Mouse (Mus musculus) limb, embryonic 12.5 days (tissue): Measurements from ENCODE around the gene Mfsd4a. TPM values are rescaled to one million over a fixed set of nuclear protein-coding genes. Genes with fewer than 3 reads are reported as not detected.

Source experiments
- ATAC-seq: fragments of 200-750 bp; cut with Nextera tagmentation; 2 replicates; pipeline ENCODE4 v1.8.0; 2017; ENCODE audit warnings: low read depth, moderate TSS enrichment; ENCODE audit not compliant: insufficient number of reproducible peaks, insufficient read depth, low FRiP score, low TSS enrichment
- H3K27ac ChIP-seq: fragments of 300-500 bp; sonication (generic); 2 replicates; pipeline ENCODE4 v1.5.1; 2016; ENCODE audit warnings: mild to moderate bottlenecking, moderate library complexity
- H3K27me3 ChIP-seq: fragments of 300-500 bp; sonication (generic); 2 replicates; pipeline ENCODE4 v1.6.1; 2016; ENCODE audit warnings: mild to moderate bottlenecking, moderate library complexity
- H3K36me3 ChIP-seq: fragments of 300-500 bp; sonication (generic); 2 replicates; pipeline ENCODE4 v1.6.1; 2016; ENCODE audit warnings: mild to moderate bottlenecking, moderate library complexity
- H3K4me1 ChIP-seq: fragments of 300-500 bp; sonication (generic); replicated peaks from 2 replicates; pipeline ENCODE4 v1.6.1; 2016
- H3K4me2 ChIP-seq: fragments of 300-500 bp; sonication (generic); 2 replicates; pipeline ENCODE4 v1.6.1; 2016; ENCODE audit warnings: mild to moderate bottlenecking, moderate library complexity
- H3K4me3 ChIP-seq: fragments of 300-500 bp; sonication (generic); replicated peaks from 2 replicates; pipeline ENCODE4 v1.5.1; 2016; ENCODE audit warnings: mild to moderate bottlenecking
- H3K9ac ChIP-seq: fragments of 300-500 bp; sonication (generic); replicated peaks from 2 replicates; pipeline ENCODE4 v1.6.1; 2016; ENCODE audit warnings: mild to moderate bottlenecking, moderate library complexity
- H3K9me3 ChIP-seq: fragments of 300-500 bp; sonication (generic); 2 replicates; pipeline ENCODE4 v1.6.1; 2016; ENCODE audit warnings: mild to moderate bottlenecking, moderate library complexity
- WGBS: fragments of 180-500 bp; shearing (Covaris S2); methylation state at CpG from one replicate; pipeline ENCODE4 v1.1.7; 2016; 5-methylcytosine and 5-hydroxymethylcytosine counted together
- polyA plus RNA-seq: library from polyadenylated mRNA; unstranded; fragments of >200 nt; fragmentation: Nextera tagmentation; extraction: Ambion mirVana; gene quantifications from 2 replicates; pipeline ENCODE4 v1.2.1, GENCODE M21; 2016

Gene Mfsd4a
- polyA plus RNA-seq, 1 experiment from 2014 or later, result 13.1 TPM

DNA sequence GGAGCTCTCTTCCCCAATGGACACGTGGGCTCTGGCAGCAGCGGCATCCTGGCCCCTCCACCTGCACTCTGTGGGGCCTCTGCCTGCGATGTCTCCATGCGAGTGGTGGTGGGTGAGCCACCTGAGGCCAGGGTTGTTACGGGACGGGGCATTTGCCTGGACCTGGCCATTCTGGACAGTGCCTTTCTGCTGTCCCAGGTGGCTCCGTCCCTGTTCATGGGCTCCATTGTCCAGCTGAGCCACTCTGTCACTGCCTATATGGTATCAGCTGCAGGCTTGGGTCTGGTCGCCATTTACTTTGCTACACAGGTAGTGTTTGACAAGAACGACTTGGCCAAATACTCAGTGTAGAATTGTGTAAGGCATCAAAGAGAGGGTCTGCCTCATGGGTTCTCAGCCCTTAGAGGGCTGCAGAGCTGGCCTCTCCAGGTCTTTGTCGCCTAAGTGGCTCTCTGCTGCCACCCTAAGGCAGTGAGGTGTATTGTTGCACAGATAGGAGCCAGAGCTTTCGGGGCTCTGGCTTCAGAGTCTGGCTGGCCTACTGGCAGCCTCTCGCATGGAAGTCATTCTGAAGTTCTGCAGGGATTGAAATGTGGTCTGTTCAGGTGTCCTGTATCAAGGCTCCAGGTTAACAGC, 86.4 kb downstream of the Mfsd4a start:
- WGBS, result 53% methylated on average over 12 of the region's 12 CpGs
- peaks cover 6% of the 10 kb centered on the region; the same call in 1 of the 2 replicates for H3K27me3 ChIP-seq
- no peaks in the 10 kb centered on the region for H3K4me1 ChIP-seq
- no peak overlapping the region for H3K9ac ChIP-seq
- no peaks in the 10 kb centered on the region for H3K9me3 ChIP-seq
- H3K4me3 ChIP-seq, result no peak overlapping the region
- ATAC-seq, result peak; percentile 41
- no peak overlapping the region for H3K4me2 ChIP-seq
- no peaks in the 10 kb centered on the region for H3K36me3 ChIP-seq
- no peak overlapping the region for H3K27ac ChIP-seq

DNA sequence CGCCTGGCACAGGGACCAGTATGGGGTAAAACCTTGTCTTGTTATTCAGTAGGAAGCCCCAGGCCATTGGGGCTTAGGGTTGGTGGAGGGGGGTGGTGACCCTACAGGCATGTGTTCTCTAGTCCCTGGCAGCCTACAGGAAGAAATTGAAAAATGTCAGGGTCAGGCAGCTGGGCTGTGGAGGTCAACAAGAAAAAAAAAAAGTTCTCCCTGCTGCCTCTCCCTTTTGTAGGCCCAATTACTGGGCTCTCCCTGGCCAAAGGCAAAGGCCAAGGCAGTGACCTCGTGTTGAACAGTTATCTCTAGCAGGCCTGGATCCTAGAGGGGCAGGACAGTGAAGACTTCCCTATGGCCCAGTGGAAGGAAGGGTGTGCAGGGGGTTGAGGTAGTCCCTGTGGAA, 87.4 kb downstream of the Mfsd4a start:
- 26% methylated on average over 2 of the region's 2 CpGs for WGBS
- Histone ChIP-seq H3K4me1 (no peaks in the 10 kb centered on the region), H3K36me3 (no peaks in the 10 kb centered on the region)

DNA sequence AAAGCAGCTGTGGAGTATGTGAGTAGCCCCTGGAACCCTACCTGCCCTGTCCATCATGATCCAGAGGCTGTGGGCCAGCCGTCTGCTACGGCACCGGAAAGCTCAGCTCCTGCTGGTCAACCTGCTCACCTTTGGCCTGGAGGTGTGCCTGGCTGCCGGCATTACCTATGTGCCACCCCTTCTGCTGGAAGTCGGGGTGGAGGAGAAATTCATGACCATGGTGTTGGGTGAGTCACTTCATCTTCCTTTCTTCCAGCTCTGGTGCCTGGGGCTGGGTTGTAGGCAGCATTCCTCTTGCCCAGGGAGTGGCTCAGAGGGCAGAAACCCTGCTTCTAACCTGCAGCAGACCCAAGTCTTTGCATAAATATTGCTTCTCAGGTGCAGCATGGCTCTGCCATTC, 91.0 kb downstream of the Mfsd4a start:
- 83% methylated on average over 5 of the region's 5 CpGs for WGBS
- Histone ChIP-seq H3K4me3 (no peak overlapping the region), H3K27me3 (peaks cover 15% of the 10 kb centered on the region; the same call in 1 of the 2 replicates), H3K36me3 (no peaks in the 10 kb centered on the region), H3K4me2 (no peak overlapping the region), H3K4me1 (peaks cover 17% of the 10 kb centered on the region), H3K27ac (no peak overlapping the region), H3K9ac (no peak overlapping the region), H3K9me3 (no peaks in the 10 kb centered on the region)
- ATAC-seq, result no peak

More for the DNA sequence above, 87.4 kb downstream of the Mfsd4a start:
- H3K9ac ChIP-seq, result no peak overlapping the region
- H3K27ac ChIP-seq, result no peak overlapping the region
- no peak overlapping the region for H3K4me3 ChIP-seq
- ATAC-seq, result no peak
- peaks cover 6% of the 10 kb centered on the region; the same call in 1 of the 2 replicates for H3K27me3 ChIP-seq
- H3K9me3 ChIP-seq, result no peaks in the 10 kb centered on the region
- H3K4me2 ChIP-seq, result no peak overlapping the region

DNA sequence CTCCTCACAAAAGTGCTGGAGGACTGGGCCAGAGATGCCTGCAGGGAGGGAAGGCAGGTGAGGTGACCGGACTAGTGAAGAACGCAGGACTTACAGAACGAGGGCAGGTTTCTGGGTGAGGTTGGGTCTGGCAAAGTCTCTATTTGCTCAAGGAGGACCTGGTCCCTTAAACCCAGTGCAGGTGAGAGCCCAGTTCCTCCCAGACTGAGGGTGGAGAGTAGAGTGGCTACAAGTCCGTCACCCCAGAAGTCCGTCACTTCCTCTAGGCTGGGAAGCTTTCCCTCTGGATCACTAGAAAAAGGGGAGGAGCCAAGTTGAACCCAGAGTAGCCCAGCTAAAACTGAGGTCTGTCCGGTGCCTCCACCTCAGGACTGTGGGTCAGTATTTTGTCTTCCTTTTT, 93.9 kb downstream of the Mfsd4a start:
- no peak for ATAC-seq
- WGBS, result 74% methylated on average over 6 of the region's 6 CpGs
- Histone ChIP-seq H3K4me3 (no peak overlapping the region), H3K4me1 (peaks cover 39% of the 10 kb centered on the region), H3K9me3 (no peaks in the 10 kb centered on the region), H3K9ac (no peak overlapping the region), H3K27me3 (peaks cover 22% of the 10 kb centered on the region), H3K36me3 (no peaks in the 10 kb centered on the region), H3K27ac (no peak overlapping the region), H3K4me2 (no peak overlapping the region)

Other genes with a start within 250 kb of the Mfsd4a start
- gene Slc41a1, start 240.6 kb downstream of the Mfsd4a start, polyA plus RNA-seq, result 13.7 and 14.9 TPM in 2 replicates
- 14.5 and 14.7 TPM in 2 replicates for gene Rab29, start 200.8 kb downstream of the Mfsd4a start, polyA plus RNA-seq
- 125 and 130 TPM in 2 replicates for gene Nucks1, start 157.5 kb downstream of the Mfsd4a start, polyA plus RNA-seq
- gene Slc45a3, start 105.1 kb downstream of the Mfsd4a start, polyA plus RNA-seq, result 2.2 and 3.0 TPM in 2 replicates
- 18.1 and 19.6 TPM in 2 replicates for gene Elk4, start 60.5 kb downstream of the Mfsd4a start, polyA plus RNA-seq
- gene Cdk18, start 71.6 kb upstream of the Mfsd4a start, polyA plus RNA-seq, result 3.6 TPM in 2 replicates
- 0.83 and 1.2 TPM in 2 replicates for gene Lemd1, start 123.4 kb upstream of the Mfsd4a start, polyA plus RNA-seq
- gene AC124108.1, start 123.4 kb upstream of the Mfsd4a start, polyA plus RNA-seq, result 0.20 and 0.45 TPM in 2 replicates
- not detected in 2 replicates for gene Gm10188, start 161.7 kb upstream of the Mfsd4a start, polyA plus RNA-seq
- gene Klhdc8a, start 230.6 kb upstream of the Mfsd4a start, polyA plus RNA-seq, result 0.05 TPM in 1 of 2 replicates, not detected in the other
- gene Nuak2, start 248.1 kb upstream of the Mfsd4a start, polyA plus RNA-seq, result 0.63 and 0.95 TPM in 2 replicates